Mouse (Mus musculus): ENCODE measurements around the gene Ambn. TPM values are rescaled to one million over a fixed set of nuclear protein-coding genes. Genes with fewer than 3 reads are reported as not detected.
"Not testable (repeated sequence)": the region's sequence is repeated elsewhere in the genome, so short reads cannot be mapped to it uniquely, and the experiment has no call there.

Gene Ambn
- 1.8 and 2.6 TPM in 2 replicates for polyA plus RNA-seq (2015; fragmentation: Nextera tagmentation; extraction: Ambion mirVana)

GRCm38 (mm10) chr5:88455691-88456090 lies at the start of gene Ambn:
TSS of gene Ambn (plus strand) at chr5:88455991.
- no peaks in the 10 kb centered on the region for H3K27me3 ChIP-seq
- ATAC-seq (ENCODE audit: insufficient number of reproducible peaks, low FRiP score, low TSS enrichment, low read depth) = no peak
- WGBS = 78% methylated on average over 3 of the region's 3 CpGs
- no peak within 1 kb of the TSS for H3K9ac ChIP-seq
- H3K36me3 ChIP-seq = no peaks in the 10 kb centered on the region
- H3K4me2 ChIP-seq = no peak within 1 kb of the TSS
- no peak within 1 kb of the TSS for H3K27ac ChIP-seq
- H3K4me1 ChIP-seq = no peaks in the 10 kb centered on the region
- no peak within 1 kb of the TSS for H3K4me3 ChIP-seq
- no peaks in the 10 kb centered on the region for H3K9me3 ChIP-seq

- Histone ChIP-seq H3K4me1 (no peaks in the 10 kb centered on the region), H3K4me3 (no peak overlapping the region), H3K27ac (no peak overlapping the region), H3K9me3 (no peaks in the 10 kb centered on the region), H3K36me3 (no peaks in the 10 kb centered on the region), H3K9ac (no peak overlapping the region), H3K4me2 (no peak overlapping the region), H3K27me3 (no peaks in the 10 kb centered on the region)
- 92% methylated on average over 8 of the region's 8 CpGs for WGBS
- no peak for ATAC-seq (ENCODE audit: insufficient number of reproducible peaks, low FRiP score, low TSS enrichment, low read depth)
Measured at GRCm38 (mm10) chr5:88420319-88421065, 35.3 kb upstream of the Ambn start.

GRCm38 (mm10) chr5:88424892-88425291 lies 30.9 kb upstream of the Ambn start:
- not testable (repeated sequence) for H3K4me2 ChIP-seq, H3K9me3 ChIP-seq

GRCm38 (mm10) chr5:88426753-88427152 lies 29.0 kb upstream of the Ambn start:
- Histone ChIP-seq H3K27me3 (no peaks in the 10 kb centered on the region), H3K36me3 (no peaks in the 10 kb centered on the region), H3K9me3 (no peaks in the 10 kb centered on the region), H3K4me2 (no peak overlapping the region), H3K9ac (no peak overlapping the region), H3K27ac (no peak overlapping the region), H3K4me3 (no peak overlapping the region), H3K4me1 (no peaks in the 10 kb centered on the region)
- 33% methylated on average over 1 of the region's 1 CpGs for WGBS
- ATAC-seq (ENCODE audit: insufficient number of reproducible peaks, low FRiP score, low TSS enrichment, low read depth) = no peak

More at GRCm38 (mm10) chr5:88424892-88425291, 30.9 kb upstream of the Ambn start:
- not testable (repeated sequence) for H3K9ac ChIP-seq; H3K4me1 ChIP-seq; H3K27me3 ChIP-seq; ATAC-seq (ENCODE audit: insufficient number of reproducible peaks, low FRiP score, low TSS enrichment, low read depth); H3K36me3 ChIP-seq; H3K27ac ChIP-seq; H3K4me3 ChIP-seq
- 49% methylated on average over 2 of the region's 2 CpGs for WGBS

GRCm38 (mm10) chr5:88467471-88467870 lies 11.7 kb downstream of the Ambn start:
- whole genome bisulfite sequencing = 88% methylated on average over 2 of the region's 2 CpGs
- Histone ChIP-seq H3K4me1 (no peaks in the 10 kb centered on the region), H3K27me3 (no peaks in the 10 kb centered on the region), H3K9ac (no peak overlapping the region), H3K36me3 (no peaks in the 10 kb centered on the region), H3K9me3 (no peaks in the 10 kb centered on the region), H3K27ac (no peak overlapping the region), H3K4me2 (no peak overlapping the region), H3K4me3 (no peak overlapping the region)
- no peak for ATAC-seq (ENCODE audit: insufficient number of reproducible peaks, low FRiP score, low TSS enrichment, low read depth)

- 85% methylated on average over 4 of the region's 4 CpGs for WGBS
- Histone ChIP-seq H3K36me3 (no peaks in the 10 kb centered on the region), H3K9ac (no peak overlapping the region), H3K4me1 (no peaks in the 10 kb centered on the region), H3K4me3 (no peak overlapping the region), H3K9me3 (no peaks in the 10 kb centered on the region), H3K27ac (no peak overlapping the region), H3K27me3 (no peaks in the 10 kb centered on the region), H3K4me2 (no peak overlapping the region)
- ATAC-seq (ENCODE audit: insufficient number of reproducible peaks, low FRiP score, low TSS enrichment, low read depth) = no peak
Measured at GRCm38 (mm10) chr5:88468807-88469704, 13.3 kb downstream of the Ambn start.

GRCm38 (mm10) chr5:88487675-88488074 lies 31.9 kb downstream of the Ambn start, which contains the start of gene Enam:
TSS of gene Enam (plus strand) at chr5:88487975.
- H3K9me3 ChIP-seq = no peaks in the 10 kb centered on the region
- ATAC-seq (ENCODE audit: insufficient number of reproducible peaks, low FRiP score, low TSS enrichment, low read depth) = no peak
- no peaks in the 10 kb centered on the region for H3K4me1 ChIP-seq
- no peak within 1 kb of the TSS for H3K9ac ChIP-seq
- no peak within 1 kb of the TSS for H3K27ac ChIP-seq
- H3K4me3 ChIP-seq = no peak within 1 kb of the TSS
- no peak within 1 kb of the TSS for H3K4me2 ChIP-seq
- no peaks in the 10 kb centered on the region for H3K36me3 ChIP-seq
- no peaks in the 10 kb centered on the region for H3K27me3 ChIP-seq

GRCm38 (mm10) chr5:88489004-88489403 lies 33.2 kb downstream of the Ambn start:
- no peak for ATAC-seq (ENCODE audit: insufficient number of reproducible peaks, low FRiP score, low TSS enrichment, low read depth)
- no peaks in the 10 kb centered on the region for H3K27me3 ChIP-seq
- H3K36me3 ChIP-seq = no peaks in the 10 kb centered on the region
- no peaks in the 10 kb centered on the region for H3K9me3 ChIP-seq
- no peak overlapping the region for H3K4me3 ChIP-seq
- H3K9ac ChIP-seq = no peak overlapping the region
- H3K4me2 ChIP-seq = no peak overlapping the region
- H3K4me1 ChIP-seq = no peaks in the 10 kb centered on the region
- WGBS = 78% methylated on average over 2 of the region's 2 CpGs
- no peak overlapping the region for H3K27ac ChIP-seq

GRCm38 (mm10) chr5:88491111-88491510 lies 35.3 kb downstream of the Ambn start:
- no peaks in the 10 kb centered on the region for H3K27me3 ChIP-seq
- WGBS = 81% methylated on average over 5 of the region's 5 CpGs
- H3K4me2 ChIP-seq = no peak overlapping the region
- H3K9me3 ChIP-seq = no peaks in the 10 kb centered on the region
- H3K9ac ChIP-seq = no peak overlapping the region
- no peaks in the 10 kb centered on the region for H3K4me1 ChIP-seq
- H3K4me3 ChIP-seq = no peak overlapping the region
- no peaks in the 10 kb centered on the region for H3K36me3 ChIP-seq
- H3K27ac ChIP-seq = no peak overlapping the region
- no peak for ATAC-seq (ENCODE audit: insufficient number of reproducible peaks, low FRiP score, low TSS enrichment, low read depth)

GRCm38 (mm10) chr5:88499781-88500180 lies 44.0 kb downstream of the Ambn start:
- WGBS = 71% methylated on average over 3 of the region's 3 CpGs
- no peak overlapping the region for H3K9ac ChIP-seq
- no peaks in the 10 kb centered on the region for H3K36me3 ChIP-seq
- no peak overlapping the region for H3K4me2 ChIP-seq
- H3K4me1 ChIP-seq = no peaks in the 10 kb centered on the region
- no peak overlapping the region for H3K4me3 ChIP-seq
- ATAC-seq (ENCODE audit: insufficient number of reproducible peaks, low FRiP score, low TSS enrichment, low read depth) = no peak
- H3K27ac ChIP-seq = no peak overlapping the region
- no peaks in the 10 kb centered on the region for H3K27me3 ChIP-seq
- no peaks in the 10 kb centered on the region for H3K9me3 ChIP-seq

- H3K9ac ChIP-seq = no peak overlapping the region
- H3K9me3 ChIP-seq = no peaks in the 10 kb centered on the region
- no peak overlapping the region for H3K4me3 ChIP-seq
- H3K27ac ChIP-seq = no peak overlapping the region
- H3K27me3 ChIP-seq = no peaks in the 10 kb centered on the region
- no peak overlapping the region for H3K4me2 ChIP-seq
- 48% methylated on average over 1 of the region's 1 CpGs for WGBS
- no peaks in the 10 kb centered on the region for H3K36me3 ChIP-seq
- no peak for ATAC-seq (ENCODE audit: insufficient number of reproducible peaks, low FRiP score, low TSS enrichment, low read depth)
- H3K4me1 ChIP-seq = no peaks in the 10 kb centered on the region
Measured at GRCm38 (mm10) chr5:88508555-88508954, 52.8 kb downstream of the Ambn start.

- 84% methylated on average over 1 of the region's 1 CpGs for WGBS
- ATAC-seq (ENCODE audit: insufficient number of reproducible peaks, low FRiP score, low TSS enrichment, low read depth) = no peak
- Histone ChIP-seq H3K4me1 (no peaks in the 10 kb centered on the region), H3K4me2 (no peak overlapping the region), H3K36me3 (no peaks in the 10 kb centered on the region), H3K9me3 (no peaks in the 10 kb centered on the region), H3K27me3 (no peaks in the 10 kb centered on the region), H3K9ac (no peak overlapping the region), H3K4me3 (no peak overlapping the region), H3K27ac (no peak overlapping the region)
Measured at GRCm38 (mm10) chr5:88508990-88509389, 53.2 kb downstream of the Ambn start.
